Mouse (Mus musculus): ENCODE data around the gene Nxn. TPM values are rescaled to one million over a fixed set of nuclear protein-coding genes. Genes with fewer than 3 reads are reported as not detected.

Nxn gene
- polyA plus RNA-seq, 1 experiment: 19.1 TPM

GRCm38 (mm10) chr11:76306769-76307168, 92.2 kb downstream of the Nxn start:
- 71% methylated on average over 4 of the region's 4 CpGs for WGBS
- H3K4me3 ChIP-seq (replicated peaks; ENCODE audit: extremely low read depth, low read depth, low read length): no peak overlapping the region
- no peak for TF ChIP-seq CTCF (IDR thresholded peaks at IDR 0.05; ENCODE audit: insufficient read depth, low read length)
- TF ChIP-seq POLR2A (IDR thresholded peaks at IDR 0.05; ENCODE audit: borderline replicate concordance, extremely low read depth, low read depth, low read length): no peak
- DNase-seq: no peak
- H3K4me1 ChIP-seq (ENCODE audit: control insufficient read depth, insufficient read depth, low read length): peaks cover 10% of the 10 kb centered on the region; the same call in 1 of the 2 replicates

DNA sequence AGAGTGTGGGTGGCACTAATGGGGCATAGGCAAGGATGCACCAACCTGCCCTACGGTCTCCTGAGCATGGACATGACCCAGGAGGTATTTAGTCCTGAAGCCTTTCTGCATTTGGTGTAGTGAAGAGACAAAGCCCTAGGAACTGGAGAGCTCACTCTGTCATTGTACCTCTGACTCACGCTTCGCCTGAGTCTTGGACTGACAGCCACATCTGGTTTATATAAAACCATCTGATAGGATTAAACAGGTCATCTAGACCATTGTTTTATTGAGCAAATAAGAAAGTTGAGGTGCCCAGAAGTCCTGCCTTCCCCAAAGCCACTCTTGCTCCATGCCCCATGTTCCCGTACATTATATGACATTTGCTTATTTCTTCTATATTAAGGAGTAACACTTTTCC, 93.4 kb downstream of the Nxn start:
- H3K4me1 ChIP-seq (ENCODE audit: control insufficient read depth, insufficient read depth, low read length): peaks cover 10% of the 10 kb centered on the region; the same call in 1 of the 2 replicates
- H3K4me3 ChIP-seq (replicated peaks; ENCODE audit: extremely low read depth, low read depth, low read length): no peak overlapping the region
- TF ChIP-seq CTCF (IDR thresholded peaks at IDR 0.05; ENCODE audit: insufficient read depth, low read length): no peak
- TF ChIP-seq POLR2A (IDR thresholded peaks at IDR 0.05; ENCODE audit: borderline replicate concordance, extremely low read depth, low read depth, low read length): no peak
- DNase-seq: no peak
- 84% methylated on average over 4 of the region's 4 CpGs for WGBS

GRCm38 (mm10) chr11:76303368-76303767, 95.6 kb downstream of the Nxn start:
- no peak for DNase-seq
- WGBS: 62% methylated on average over 11 of the region's 11 CpGs
- Histone ChIP-seq H3K4me1 (ENCODE audit: control insufficient read depth, insufficient read depth, low read length) (0 out of 2 replicates have a peak, but pooled peaks cover 2% of the 10 kb centered on the region), H3K4me3 (replicated peaks; ENCODE audit: extremely low read depth, low read depth, low read length) (no peak overlapping the region)
- TF ChIP-seq POLR2A (IDR thresholded peaks at IDR 0.05; ENCODE audit: borderline replicate concordance, extremely low read depth, low read depth, low read length) (no peak), CTCF (IDR thresholded peaks at IDR 0.05; ENCODE audit: insufficient read depth, low read length) (no peak)

DNA sequence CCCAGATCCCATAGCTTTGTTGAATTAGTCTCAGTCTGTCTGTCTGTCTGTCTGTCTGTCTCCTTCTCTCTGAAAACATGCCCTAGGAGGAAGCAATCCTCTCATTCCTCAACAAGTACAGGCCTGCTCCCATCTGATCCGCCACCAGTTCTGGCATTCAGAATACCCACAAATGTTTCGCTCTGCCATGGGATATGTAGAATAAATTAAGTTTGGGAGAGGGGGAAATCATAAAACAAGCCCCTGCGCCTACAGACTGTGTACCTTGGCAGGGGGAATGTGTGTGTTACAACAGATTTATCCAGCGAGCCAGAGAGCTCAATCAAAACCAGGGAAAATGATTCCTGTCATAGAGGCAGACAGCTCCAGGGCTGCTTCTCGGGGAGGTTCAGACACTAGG, 98.1 kb downstream of the Nxn start:
- DNase-seq: no peak
- H3K4me1 ChIP-seq (ENCODE audit: control insufficient read depth, insufficient read depth, low read length): 0 out of 2 replicates have a peak, but pooled peaks cover 2% of the 10 kb centered on the region
- 90% methylated on average over 5 of the region's 5 CpGs for whole genome bisulfite sequencing
- H3K4me3 ChIP-seq (replicated peaks; ENCODE audit: extremely low read depth, low read depth, low read length): no peak overlapping the region
- TF ChIP-seq CTCF (IDR thresholded peaks at IDR 0.05; ENCODE audit: insufficient read depth, low read length): no peak
- TF ChIP-seq POLR2A (IDR thresholded peaks at IDR 0.05; ENCODE audit: borderline replicate concordance, extremely low read depth, low read depth, low read length): no peak

DNA sequence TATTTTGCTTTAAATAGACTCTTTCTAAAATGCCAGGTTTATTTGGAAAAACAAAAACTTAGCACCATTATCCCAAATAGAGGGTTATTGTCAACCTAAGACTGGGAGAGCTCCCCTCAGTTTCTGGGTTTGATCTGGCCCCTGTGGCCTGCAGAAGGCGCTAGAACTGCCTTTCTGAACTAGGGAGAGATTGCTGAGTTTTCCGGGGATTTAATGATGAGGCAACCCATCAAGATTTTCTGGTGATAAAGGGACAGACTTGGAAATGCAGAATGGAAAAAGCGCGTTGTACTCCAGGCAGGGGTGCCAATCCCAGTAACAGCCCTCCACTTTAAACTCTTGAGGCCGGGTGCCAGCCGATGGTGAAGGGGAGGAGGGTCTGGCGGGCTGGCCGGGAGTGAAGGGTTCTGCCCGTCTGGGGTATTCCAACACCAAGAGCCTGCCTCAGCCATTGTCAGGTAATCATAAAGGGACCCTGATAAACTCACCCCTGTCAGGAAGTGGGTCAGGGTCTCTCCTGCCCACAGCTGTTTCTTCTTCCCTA, 100.4 kb downstream of the Nxn start:
- H3K4me3 ChIP-seq (replicated peaks; ENCODE audit: extremely low read depth, low read depth, low read length): no peak overlapping the region
- H3K4me1 ChIP-seq (ENCODE audit: control insufficient read depth, insufficient read depth, low read length): peaks cover 8% of the 10 kb centered on the region; the same call in 1 of the 2 replicates
- WGBS: 50% methylated on average over 9 of the region's 9 CpGs
- DNase-seq: no peak
- TF ChIP-seq CTCF (IDR thresholded peaks at IDR 0.05; ENCODE audit: insufficient read depth, low read length): peak; percentile 36; the same call in 1 of the 2 replicates
- no peak for TF ChIP-seq POLR2A (IDR thresholded peaks at IDR 0.05; ENCODE audit: borderline replicate concordance, extremely low read depth, low read depth, low read length)

- DNase-seq: no peak
- 73% methylated on average over 9 of the region's 9 CpGs for WGBS
- no peak for TF ChIP-seq POLR2A (IDR thresholded peaks at IDR 0.05; ENCODE audit: borderline replicate concordance, extremely low read depth, low read depth, low read length)
- no peak for TF ChIP-seq CTCF (IDR thresholded peaks at IDR 0.05; ENCODE audit: insufficient read depth, low read length)
- H3K4me3 ChIP-seq (replicated peaks; ENCODE audit: extremely low read depth, low read depth, low read length): no peak overlapping the region
- H3K4me1 ChIP-seq (ENCODE audit: control insufficient read depth, insufficient read depth, low read length): peaks cover 14% of the 10 kb centered on the region; the same call in 1 of the 2 replicates
Measured at GRCm38 (mm10) chr11:76297252-76297651, 101.7 kb downstream of the Nxn start.

- TF ChIP-seq POLR2A (IDR thresholded peaks at IDR 0.05; ENCODE audit: borderline replicate concordance, extremely low read depth, low read depth, low read length) (no peak), CTCF (IDR thresholded peaks at IDR 0.05; ENCODE audit: insufficient read depth, low read length) (no peak)
- Histone ChIP-seq H3K4me3 (replicated peaks; ENCODE audit: extremely low read depth, low read depth, low read length) (no peak overlapping the region), H3K4me1 (ENCODE audit: control insufficient read depth, insufficient read depth, low read length) (peaks cover 16% of the 10 kb centered on the region; the same call in 1 of the 2 replicates)
- DNase-seq: no peak
- WGBS: 43% methylated on average over 9 of the region's 9 CpGs
Measured at GRCm38 (mm10) chr11:76294836-76295235, 104.1 kb downstream of the Nxn start.

DNA sequence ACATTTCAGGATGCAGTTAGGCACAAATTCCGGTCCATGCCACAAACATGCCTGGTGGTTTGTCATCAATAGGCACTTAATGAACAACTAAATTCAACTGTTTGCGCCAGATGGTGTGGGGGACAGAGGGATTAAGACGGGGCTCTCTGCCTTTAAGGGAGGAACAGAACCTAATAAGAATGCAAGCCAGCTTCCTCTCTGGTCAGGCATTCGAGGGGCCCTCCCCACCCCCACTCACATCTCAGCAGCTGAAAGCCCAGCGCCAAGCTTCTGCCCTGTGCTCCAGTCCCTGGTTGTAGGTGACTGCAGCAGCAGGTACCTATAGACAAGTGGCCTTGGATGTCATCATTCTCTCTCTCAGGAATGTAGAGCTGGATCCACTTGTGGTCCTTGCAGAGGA, 104.9 kb downstream of the Nxn start:
- H3K4me3 ChIP-seq (replicated peaks; ENCODE audit: extremely low read depth, low read depth, low read length): no peak overlapping the region
- 83% methylated on average over 5 of the region's 5 CpGs for WGBS
- H3K4me1 ChIP-seq (ENCODE audit: control insufficient read depth, insufficient read depth, low read length): peaks cover 16% of the 10 kb centered on the region; the same call in 1 of the 2 replicates
- no peak for TF ChIP-seq POLR2A (IDR thresholded peaks at IDR 0.05; ENCODE audit: borderline replicate concordance, extremely low read depth, low read depth, low read length)
- TF ChIP-seq CTCF (IDR thresholded peaks at IDR 0.05; ENCODE audit: insufficient read depth, low read length): no peak
- DNase-seq: no peak

DNA sequence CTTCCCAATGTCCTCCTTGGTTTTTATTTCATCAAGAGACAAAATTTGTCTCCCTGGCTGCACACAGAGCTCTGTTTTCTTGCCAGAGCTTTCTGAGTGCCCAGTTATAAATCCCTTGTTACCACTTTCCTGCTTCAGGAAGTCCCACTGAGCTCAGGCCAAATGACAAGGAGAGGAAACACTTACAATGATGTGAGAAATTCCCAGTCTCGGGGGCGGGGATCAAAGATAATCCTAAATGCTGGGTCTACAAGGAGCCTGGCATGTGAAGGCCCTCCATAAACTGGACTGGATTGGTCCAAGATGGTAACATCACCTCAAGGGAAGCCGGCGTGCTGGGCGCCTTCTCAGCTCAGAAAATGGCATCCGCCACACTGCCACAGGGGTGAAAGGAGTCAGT, 106.1 kb downstream of the Nxn start:
- TF ChIP-seq CTCF (IDR thresholded peaks at IDR 0.05; ENCODE audit: insufficient read depth, low read length) (no peak), POLR2A (IDR thresholded peaks at IDR 0.05; ENCODE audit: borderline replicate concordance, extremely low read depth, low read depth, low read length) (no peak)
- H3K4me1 ChIP-seq (ENCODE audit: control insufficient read depth, insufficient read depth, low read length): peaks cover 16% of the 10 kb centered on the region; the same call in 1 of the 2 replicates
- DNase-seq: peak; percentile 23
- 48% methylated on average over 6 of the region's 6 CpGs for whole genome bisulfite sequencing
- peak overlapping the region; percentile 10 for H3K4me3 ChIP-seq (replicated peaks; ENCODE audit: extremely low read depth, low read depth, low read length)

DNA sequence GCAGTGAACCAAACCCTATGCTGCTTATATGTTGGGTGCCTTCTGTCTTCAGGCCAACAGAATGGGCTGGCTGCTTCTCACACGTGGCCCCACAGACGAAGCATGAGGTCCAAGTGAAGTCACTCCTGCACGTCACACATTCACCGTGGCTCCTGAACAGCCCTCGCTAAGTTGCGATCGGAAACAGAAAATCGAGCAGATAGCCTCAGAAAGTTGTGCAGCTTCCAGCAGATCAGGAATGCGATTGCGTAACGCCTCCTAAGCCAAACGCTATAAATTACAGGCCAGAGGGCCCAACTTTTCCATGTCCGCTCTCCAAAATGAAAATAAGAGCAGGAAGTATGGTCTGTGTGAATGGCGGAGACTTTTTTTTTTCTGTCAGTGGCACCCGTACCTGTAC, 106.5 kb downstream of the Nxn start:
- Histone ChIP-seq H3K4me3 (replicated peaks; ENCODE audit: extremely low read depth, low read depth, low read length) (peak overlapping the region; percentile 10), H3K4me1 (ENCODE audit: control insufficient read depth, insufficient read depth, low read length) (peaks cover 16% of the 10 kb centered on the region; the same call in 1 of the 2 replicates)
- 24% methylated on average over 15 of the region's 15 CpGs for WGBS
- peak; percentile 42 for DNase-seq
- TF ChIP-seq POLR2A (IDR thresholded peaks at IDR 0.05; ENCODE audit: borderline replicate concordance, extremely low read depth, low read depth, low read length) (no peak), CTCF (IDR thresholded peaks at IDR 0.05; ENCODE audit: insufficient read depth, low read length) (no peak)

Measured in lung, adult 2 months (tissue).